Mouse (Mus musculus) midbrain, embryonic 11.5 days (tissue): ENCODE measurements around the gene Nek4. TPM values are rescaled to one million over a fixed set of nuclear protein-coding genes. Genes with fewer than 3 reads are reported as not detected.

Experiments
- ATAC-seq: fragments of 200-750 bp; cut with Nextera tagmentation; 2 replicates; pipeline ENCODE4 v1.8.0; 2017; ENCODE audit warnings: moderate TSS enrichment, moderate library complexity; ENCODE audit not compliant: low FRiP score
- DNase-seq: peaks from one replicate; pipeline ENCODE4 v3.0.0; 2015; ENCODE audit warnings: low spot score; ENCODE audit errors: missing footprints
- H3K27ac ChIP-seq: fragments of 300-500 bp; sonication (generic); 2 replicates; pipeline ENCODE4 v1.5.1; 2014; ENCODE audit warnings: low read depth, low read length
- H3K27me3 ChIP-seq: fragments of 300-500 bp; sonication (generic); 2 replicates; pipeline ENCODE4 v1.6.1; 2014; ENCODE audit warnings: mild to moderate bottlenecking, low read length, moderate library complexity, mixed read lengths; ENCODE audit not compliant: control insufficient read depth, insufficient read depth
- H3K36me3 ChIP-seq: fragments of 300-500 bp; sonication (generic); 2 replicates; pipeline ENCODE4 v1.6.1; 2014; ENCODE audit warnings: mild to moderate bottlenecking, low read length, moderate library complexity, mixed read lengths; ENCODE audit not compliant: control insufficient read depth, insufficient read depth
- H3K4me1 ChIP-seq: fragments of 300-500 bp; sonication (generic); 2 replicates; pipeline ENCODE4 v1.6.1; 2014; ENCODE audit warnings: low read length; ENCODE audit not compliant: control insufficient read depth, insufficient read depth
- H3K4me2 ChIP-seq: fragments of 300-500 bp; sonication (generic); 2 replicates; pipeline ENCODE4 v1.6.1; 2014; ENCODE audit warnings: mild to moderate bottlenecking, moderate library complexity
- H3K4me3 ChIP-seq: fragments of 300-500 bp; sonication (generic); 2 replicates; pipeline ENCODE4 v1.5.1; 2014; ENCODE audit warnings: low read depth, low read length
- H3K9ac ChIP-seq: fragments of 300-500 bp; sonication (generic); 2 replicates; pipeline ENCODE4 v1.6.1; 2014; ENCODE audit warnings: low read length
- H3K9me3 ChIP-seq: fragments of 300-500 bp; sonication (generic); 2 replicates; pipeline ENCODE4 v1.6.1; 2016; ENCODE audit warnings: low read length; ENCODE audit not compliant: control insufficient read depth
- WGBS: fragments of 180-500 bp; shearing (Covaris S2); extraction: QIAGEN DNeasy Blood & Tissue Kit; methylation state at CpG from one replicate; pipeline ENCODE4 v1.1.7; 2014; 5-methylcytosine and 5-hydroxymethylcytosine counted together
- polyA plus RNA-seq: library from polyadenylated mRNA; unstranded; fragments of >200 nt; fragmentation: Nextera tagmentation; extraction: Ambion mirVana; gene quantifications from 2 replicates; pipeline ENCODE4 v1.2.1, GENCODE M21; 2014

The Nek4 gene
- polyA plus RNA-seq, 1 experiment from 2014 or later, result 19.2 TPM

- Histone ChIP-seq H3K27ac (peak overlapping the region; percentile 98), H3K9me3 (no peaks in the 10 kb centered on the region), H3K36me3 (peaks cover 14% of the 10 kb centered on the region; the same call in 1 of the 2 replicates), H3K4me1 (peaks cover 14% of the 10 kb centered on the region), H3K27me3 (no peaks in the 10 kb centered on the region), H3K4me3 (peak overlapping the region; percentile 83), H3K9ac (peak overlapping the region; percentile 96), H3K4me2 (peak overlapping the region; percentile 52)
- DNase-seq (peak; percentile 98), ATAC-seq (peak; percentile 96)
- 7% methylated on average over 37 of the region's 56 CpGs for WGBS
Observed at GRCm38 (mm10) chr14:31019331-31020205, 68.4 kb downstream of the Nek4 start.

DNA sequence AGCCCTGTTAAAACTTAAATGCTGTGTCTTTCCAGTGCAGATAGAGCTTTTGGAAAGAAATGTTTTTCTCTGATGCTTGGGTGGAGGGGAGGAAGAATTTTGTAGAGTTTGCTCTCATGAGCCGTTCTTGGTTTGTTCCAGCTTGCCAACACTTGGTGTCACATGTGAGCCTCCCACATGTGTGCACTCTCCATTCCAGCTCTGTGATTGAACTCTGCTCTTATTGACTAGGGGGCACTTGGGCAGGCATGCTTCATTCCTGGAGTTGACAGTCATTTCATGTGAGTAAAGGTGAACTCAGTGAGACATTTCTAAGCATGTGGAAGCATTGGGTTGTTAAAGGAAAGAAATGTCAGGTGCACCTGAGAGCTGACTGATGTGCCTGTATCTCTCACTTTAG, 71.4 kb downstream of the Nek4 start:
- peaks cover 25% of the 10 kb centered on the region for H3K36me3 ChIP-seq
- H3K27ac ChIP-seq, result no peak overlapping the region
- no peaks in the 10 kb centered on the region for H3K9me3 ChIP-seq
- peaks cover 12% of the 10 kb centered on the region for H3K4me1 ChIP-seq
- no peak for ATAC-seq
- H3K27me3 ChIP-seq, result no peaks in the 10 kb centered on the region
- H3K4me2 ChIP-seq, result no peak overlapping the region
- H3K4me3 ChIP-seq, result no peak overlapping the region
- DNase-seq, result no peak
- WGBS, result 80% methylated on average over 1 of the region's 1 CpGs
- H3K9ac ChIP-seq, result no peak overlapping the region

DNA sequence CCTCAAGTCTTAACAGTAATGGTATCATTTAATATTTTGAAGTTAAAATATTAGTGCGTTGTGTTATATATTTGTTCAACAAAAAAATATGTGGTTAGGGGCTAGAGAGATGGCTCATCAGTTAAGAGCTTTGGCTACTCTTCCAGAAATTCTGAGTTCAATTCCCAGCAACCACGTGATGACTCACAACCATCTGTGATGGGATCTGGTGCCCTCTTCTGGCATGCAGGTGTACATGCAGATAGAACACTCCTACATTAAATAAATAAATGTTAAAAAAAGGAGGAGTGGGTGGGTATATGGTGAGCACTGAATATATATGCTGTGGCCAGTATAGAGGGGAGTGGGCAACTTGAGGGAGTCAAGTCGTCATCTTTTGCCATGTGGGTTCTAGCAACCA, 74.6 kb downstream of the Nek4 start:
- Histone ChIP-seq H3K27me3 (no peaks in the 10 kb centered on the region), H3K9ac (no peak overlapping the region), H3K4me1 (peaks cover under 1% of the 10 kb centered on the region; the same call in 1 of the 2 replicates), H3K4me3 (no peak overlapping the region), H3K27ac (no peak overlapping the region), H3K4me2 (no peak overlapping the region), H3K36me3 (peaks cover 30% of the 10 kb centered on the region), H3K9me3 (no peaks in the 10 kb centered on the region)
- ATAC-seq (no peak), DNase-seq (no peak)
- WGBS, result 79% methylated on average over 3 of the region's 3 CpGs

Other genes starting within 250 kb of the Nek4 start
- 22.0 and 24.5 TPM in 2 replicates for gene Sfmbt1, start 236.5 kb upstream of the Nek4 start, polyA plus RNA-seq
- 22.0 and 23.3 TPM in 2 replicates for gene Tmem110, start 125.8 kb upstream of the Nek4 start, polyA plus RNA-seq
- gene Mustn1, start 72.2 kb upstream of the Nek4 start, polyA plus RNA-seq, result 0.30 and 0.42 TPM in 2 replicates
- gene Itih4, start 64.9 kb upstream of the Nek4 start, polyA plus RNA-seq, result 0.15 TPM in 1 of 2 replicates, not detected in the other
- 0.48 and 0.57 TPM in 2 replicates for gene Itih3, start 27.6 kb upstream of the Nek4 start, polyA plus RNA-seq
- not detected in 2 replicates for gene Itih1, start 8.1 kb upstream of the Nek4 start, polyA plus RNA-seq
- gene Glt8d1, start 50.0 kb downstream of the Nek4 start, polyA plus RNA-seq, result 63.4 and 68.3 TPM in 2 replicates
- gene Spcs1, start 50.3 kb downstream of the Nek4 start, polyA plus RNA-seq, result 269 and 301 TPM in 2 replicates
- gene Pbrm1, start 67.8 kb downstream of the Nek4 start, polyA plus RNA-seq, result 134 and 140 TPM in 2 replicates
- gene Gnl3, start 67.8 kb downstream of the Nek4 start, polyA plus RNA-seq, result 96.2 and 103 TPM in 2 replicates
- gene Smim4, start 177.6 kb downstream of the Nek4 start, polyA plus RNA-seq, result 54.7 and 56.2 TPM in 2 replicates
- gene Nt5dc2, start 179.7 kb downstream of the Nek4 start, polyA plus RNA-seq, result 457 and 520 TPM in 2 replicates
- 28.6 and 28.7 TPM in 2 replicates for gene Stab1, start 217.3 kb downstream of the Nek4 start, polyA plus RNA-seq